Mouse (Mus musculus) cerebellum, adult 2 months (tissue): ENCODE measurements around the gene Dnah14.

Experiments
- CTCF ChIP-seq: fragments of 200-500 bp; IDR thresholded peaks from 2 replicates; pipeline ENCODE4 v1.5.1; 2011; ENCODE audit warnings: low read depth, mild to moderate bottlenecking, control low read depth, low read length, moderate library complexity, borderline replicate concordance; ENCODE audit not compliant: insufficient read depth
- POLR2A ChIP-seq: fragments of 200-500 bp; IDR thresholded peaks from 2 replicates; pipeline ENCODE4 v1.6.1; 2011; ENCODE audit warnings: low read length, control low read depth, borderline replicate concordance; ENCODE audit not compliant: insufficient read depth

DNA sequence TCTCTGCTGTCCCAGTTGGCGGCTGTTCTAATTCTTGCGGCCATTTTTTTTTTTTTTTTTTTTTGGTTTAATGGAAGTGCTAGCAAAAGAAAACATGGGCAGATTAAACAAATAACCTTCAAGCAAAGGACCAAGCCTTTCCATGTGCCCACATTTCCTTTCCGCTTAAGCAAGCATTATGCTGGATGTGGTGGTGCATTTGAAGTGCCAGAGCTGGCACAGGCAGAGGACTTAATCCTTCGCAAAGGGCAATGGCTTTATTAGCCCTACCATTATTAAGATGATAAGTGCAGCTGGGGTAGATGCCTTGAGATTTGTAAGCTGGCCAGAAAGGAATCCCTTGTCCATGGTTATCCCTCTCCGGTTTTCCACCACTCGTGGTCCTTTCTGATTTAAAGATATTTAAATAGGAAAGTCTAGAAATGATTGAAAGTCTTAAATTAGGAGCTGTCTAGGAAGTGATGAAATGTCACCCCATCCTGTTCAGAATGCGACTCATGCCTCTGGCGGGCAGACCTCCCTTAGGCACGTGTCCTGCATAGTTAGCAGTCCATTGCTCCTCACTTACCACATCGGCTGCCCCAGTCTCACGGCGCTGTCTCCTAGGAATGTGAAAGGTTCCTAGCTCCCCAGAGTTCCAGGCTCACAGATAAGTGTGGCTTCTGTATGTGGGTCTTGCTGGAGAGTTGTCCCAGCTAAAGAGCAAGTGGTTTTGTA is 61.8 kb downstream of the Dnah14 start:
- TF ChIP-seq CTCF = no peak
- TF ChIP-seq POLR2A = no peak
